Mouse (Mus musculus) embryonic fibroblast, embryonic 13.5 days (primary cell): ENCODE data around the gene Atrnl1. TPM values are rescaled to one million over a fixed set of nuclear protein-coding genes. Genes with fewer than 3 reads are reported as not detected.

ENCODE experiments used
- H3K27ac ChIP-seq: 2 replicates; pipeline ENCODE4 v1.5.1; 2012; ENCODE audit warnings: low read length, control low read depth, inconsistent platforms; ENCODE audit not compliant: insufficient read depth
- H3K4me1 ChIP-seq: 2 replicates; pipeline ENCODE4 v1.6.1; 2011; ENCODE audit warnings: low read length; ENCODE audit not compliant: control insufficient read depth, insufficient read depth
- H3K4me3 ChIP-seq: 2 replicates; pipeline ENCODE4 v1.5.1; 2011; ENCODE audit warnings: mild to moderate bottlenecking, control low read depth, low read length; ENCODE audit not compliant: insufficient read depth
- CTCF ChIP-seq: IDR thresholded peaks from 2 replicates; pipeline ENCODE4 v1.5.1; 2011; ENCODE audit warnings: mild to moderate bottlenecking, control low read depth, low read length, moderate library complexity, borderline replicate concordance; ENCODE audit not compliant: insufficient read depth
- POLR2A ChIP-seq: IDR thresholded peaks from 2 replicates; pipeline ENCODE4 v1.6.1; 2011; ENCODE audit warnings: low read depth, mild to moderate bottlenecking, control low read depth, low read length, moderate library complexity
- polyA plus RNA-seq: library from polyadenylated mRNA; stranded (reverse); fragments of >200 nt; gene quantifications from 2 replicates; pipeline ENCODE4 v1.2.4, GENCODE M21; 2011; ENCODE audit warnings: low read depth; ENCODE audit not compliant: missing spikeins, insufficient read length

Gene Atrnl1
- polyA plus RNA-seq, 1 experiment = 29.4 TPM

- H3K4me3 ChIP-seq = no peak overlapping the region
- TF ChIP-seq CTCF = no peak
- no peak for TF ChIP-seq POLR2A
- peaks cover 3% of the 10 kb centered on the region; the same call in 1 of the 2 replicates for H3K4me1 ChIP-seq
- no peak overlapping the region for H3K27ac ChIP-seq
Observed at GRCm38 (mm10) chr19:58125010-58125409, 514.2 kb downstream of the Atrnl1 start.

DNA sequence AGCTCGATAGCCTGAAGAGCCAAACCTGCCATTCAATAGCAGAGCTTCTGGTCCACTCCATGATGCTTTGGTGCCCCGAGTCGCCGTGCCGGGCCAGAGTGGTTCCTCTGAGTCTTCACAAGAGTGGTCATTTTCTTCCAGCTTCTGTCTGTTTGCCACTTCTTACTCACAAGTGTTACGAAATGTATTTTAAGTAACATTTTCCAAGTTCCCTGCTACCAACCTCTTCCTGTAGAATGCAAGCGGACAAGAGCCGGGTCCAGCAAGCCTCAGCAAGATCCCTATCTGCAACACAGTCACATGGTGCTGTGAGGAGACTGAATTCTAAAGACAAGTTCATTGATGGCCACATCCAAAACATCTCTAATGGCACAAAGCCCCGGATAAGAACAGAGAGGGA, 521.1 kb downstream of the Atrnl1 start:
- Histone ChIP-seq H3K4me3 (no peak overlapping the region), H3K27ac (no peak overlapping the region), H3K4me1 (peaks cover 3% of the 10 kb centered on the region; the same call in 1 of the 2 replicates)
- TF ChIP-seq CTCF = no peak
- no peak for TF ChIP-seq POLR2A

- Histone ChIP-seq H3K4me3 (no peak overlapping the region), H3K27ac (no peak overlapping the region), H3K4me1 (no peaks in the 10 kb centered on the region)
- no peak for TF ChIP-seq POLR2A
- no peak for TF ChIP-seq CTCF
Observed at GRCm38 (mm10) chr19:58140191-58140784, 529.5 kb downstream of the Atrnl1 start.

- TF ChIP-seq CTCF (no peak), POLR2A (no peak)
Observed at GRCm38 (mm10) chr19:58143853-58144454, 533.1 kb downstream of the Atrnl1 start.

DNA sequence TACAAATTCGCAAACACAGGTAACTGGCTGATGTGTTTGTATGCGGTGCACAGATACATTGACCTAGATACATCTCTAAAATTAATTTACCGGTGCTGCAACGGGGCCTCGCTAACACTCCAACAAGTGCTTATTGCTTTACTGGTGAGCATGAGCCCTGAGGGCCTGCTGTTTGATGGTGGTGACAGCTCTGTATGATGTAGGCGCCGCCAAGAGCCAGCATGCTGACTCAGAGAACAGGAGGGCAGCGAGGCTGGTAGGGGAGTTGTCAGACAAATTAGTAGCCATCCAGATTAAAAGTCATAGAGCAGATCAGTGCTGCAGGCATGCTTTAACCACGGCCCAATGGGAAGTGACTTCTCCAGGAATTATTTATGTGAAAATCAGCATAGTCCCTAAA, 534.7 kb downstream of the Atrnl1 start:
- Histone ChIP-seq H3K27ac (no peak overlapping the region), H3K4me1 (no peaks in the 10 kb centered on the region), H3K4me3 (no peak overlapping the region)
- no peak for TF ChIP-seq CTCF
- no peak for TF ChIP-seq POLR2A

More at GRCm38 (mm10) chr19:58143853-58144454, 533.1 kb downstream of the Atrnl1 start:
- Histone ChIP-seq H3K27ac (no peak overlapping the region), H3K4me3 (no peak overlapping the region), H3K4me1 (no peaks in the 10 kb centered on the region)

DNA sequence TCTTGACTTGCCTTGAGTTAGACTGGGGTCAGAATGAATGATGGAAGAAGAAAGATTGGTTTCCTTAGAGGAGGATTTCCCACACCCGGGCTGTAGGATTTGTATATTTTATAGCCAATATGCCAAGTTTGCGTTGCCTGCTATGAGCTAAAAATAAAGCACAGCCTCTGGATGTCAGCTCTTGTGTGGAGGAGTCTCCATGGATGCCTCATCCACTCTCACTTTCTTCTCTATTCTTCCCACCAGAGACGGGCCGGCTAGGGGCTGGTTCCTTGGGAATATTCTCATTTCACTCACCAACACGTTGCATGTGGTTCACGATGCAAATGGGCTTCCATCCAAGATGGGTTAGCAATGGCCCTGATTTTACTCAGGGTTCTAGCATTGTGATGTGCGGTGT, 540.4 kb downstream of the Atrnl1 start:
- Histone ChIP-seq H3K4me1 (no peaks in the 10 kb centered on the region), H3K4me3 (no peak overlapping the region), H3K27ac (no peak overlapping the region)
- TF ChIP-seq POLR2A (no peak), CTCF (no peak)

GRCm38 (mm10) chr19:58161569-58161968, 550.7 kb downstream of the Atrnl1 start:
- no peak overlapping the region for H3K4me3 ChIP-seq
- no peak for TF ChIP-seq POLR2A
- no peak for TF ChIP-seq CTCF
- no peak overlapping the region for H3K27ac ChIP-seq
- peaks cover 6% of the 10 kb centered on the region for H3K4me1 ChIP-seq

GRCm38 (mm10) chr19:58164896-58165634, 554.2 kb downstream of the Atrnl1 start:
- H3K4me1 ChIP-seq = peaks cover 6% of the 10 kb centered on the region
- H3K27ac ChIP-seq = no peak overlapping the region
- no peak for TF ChIP-seq CTCF
- TF ChIP-seq POLR2A = no peak
- H3K4me3 ChIP-seq = no peak overlapping the region

GRCm38 (mm10) chr19:58165635-58166015, 554.8 kb downstream of the Atrnl1 start:
- no peak for TF ChIP-seq POLR2A
- TF ChIP-seq CTCF = no peak
- Histone ChIP-seq H3K27ac (no peak overlapping the region), H3K4me3 (no peak overlapping the region), H3K4me1 (peaks cover 6% of the 10 kb centered on the region)

- H3K4me3 ChIP-seq = no peak overlapping the region
- no peak overlapping the region for H3K27ac ChIP-seq
- peaks cover 6% of the 10 kb centered on the region for H3K4me1 ChIP-seq
- TF ChIP-seq POLR2A (no peak), CTCF (no peak)
Observed at GRCm38 (mm10) chr19:58166147-58166546, 555.3 kb downstream of the Atrnl1 start.
